Mouse (Mus musculus) hematopoietic multipotent progenitor cell, adult 10-12 weeks (in vitro differentiated cells): ENCODE measurements around the gene Aida. TPM values are rescaled to one million over a fixed set of nuclear protein-coding genes. Genes with fewer than 3 reads are reported as not detected.

Experiments used
- polyA plus RNA-seq: library from polyadenylated mRNA; stranded (reverse); fragments of >175 nt; gene quantifications from 2 replicates; pipeline ENCODE4 v1.2.3, GENCODE M21; 2012; ENCODE audit warnings: low replicate concordance

The Aida gene
- polyA plus RNA-seq: 25.3 and 26.2 TPM in 2 replicates

GRCm38 (mm10) chr1:183296465-183296864 is at the start of gene Aida:
Gene Aida, plus strand, starts transcription at chr1:183296590.

GRCm38 (mm10) chr1:183296877-183297383 is 540 bp downstream of the Aida start, which contains the start of gene Brox:
Gene Brox, minus strand, starts transcription at chr1:183297269.

GRCm38 (mm10) chr1:183369427-183370014 is 73.1 kb downstream of the Aida start, which contains the start of gene Mia3:
Gene Mia3, minus strand, starts transcription at chr1:183369553.

Other genes with a start within 250 kb of the Aida start
- 5.2 and 10.3 TPM in 2 replicates for gene Disp1, start 75.1 kb upstream of the Aida start, polyA plus RNA-seq
- 3.5 and 12.7 TPM in 2 replicates for gene Brox, start 679 bp downstream of the Aida start, polyA plus RNA-seq
- 47.3 and 67.8 TPM in 2 replicates for gene Mia3, start 73.0 kb downstream of the Aida start, polyA plus RNA-seq
- 1.1 and 2.9 TPM in 2 replicates for gene Taf1a, start 92.4 kb downstream of the Aida start, polyA plus RNA-seq
- gene Hhipl2, start 121.6 kb downstream of the Aida start, polyA plus RNA-seq: 0.04 TPM in 1 of 2 replicates, not detected in the other